Mouse (Mus musculus): ENCODE data around the gene Prdx6. TPM values are rescaled to one million over a fixed set of nuclear protein-coding genes. Genes with fewer than 3 reads are reported as not detected.

The Prdx6 gene
- total and polyA plus RNA-seq, 3 experiments: 102 to 277 (median 232) TPM

DNA sequence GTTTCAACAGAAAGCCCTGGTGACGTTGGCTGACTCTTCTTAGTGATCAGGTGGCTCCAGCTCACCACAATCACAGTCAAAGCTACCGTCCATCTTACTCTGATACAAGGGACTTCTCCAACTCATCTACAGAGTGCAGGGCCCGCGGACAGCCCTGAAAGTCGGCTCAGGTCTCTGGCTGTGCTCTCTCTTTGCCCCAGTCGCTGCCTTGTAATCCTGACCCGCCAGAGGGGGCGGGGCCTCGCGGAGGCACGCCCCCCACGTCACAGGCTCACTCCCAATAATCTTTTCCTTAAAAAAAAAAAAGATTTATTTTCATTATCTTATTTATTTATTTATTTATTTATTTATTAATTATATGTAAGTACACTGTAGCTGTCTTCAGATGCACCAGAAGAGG is 37.2 kb upstream of the Prdx6 start:
- no peak overlapping the region for H3K27ac ChIP-seq (ENCODE audit: insufficient read depth, low read depth)
- no peaks in the 10 kb centered on the region for H3K79me2 ChIP-seq (replicated peaks; ENCODE audit: control insufficient read depth, extremely low read depth, insufficient read depth, poor library complexity, severe bottlenecking)
- no peaks in the 10 kb centered on the region for H3K36me3 ChIP-seq (replicated peaks in 1 of 2; ENCODE audit: control insufficient read depth in 1 of 2, insufficient read depth in 1 of 2, low read length in 1 of 2)
- H3K9me3 ChIP-seq (replicated peaks; ENCODE audit: low read length): peaks cover 7% of the 10 kb centered on the region
- in situ Hi-C loops (cut with MboI; ENCODE audit: low pct_ligation_motif_present, low pct_unique_long_range_greater_than_20kb, low sequenced_read_pairs): no loop called here
- no peaks in the 10 kb centered on the region for H3K27me3 ChIP-seq (replicated peaks)
- dilution Hi-C loops (cut with MboI; ENCODE audit: extremely low pct_ligation_motif_present, extremely low pct_unique_long_range_greater_than_20kb, low sequenced_read_pairs): no loop called here
- no peak for DNase-seq (ENCODE audit: extremely low read depth)
- H3K4me2 ChIP-seq (ENCODE audit: insufficient read depth, low read depth, poor library complexity, severe bottlenecking): no peak overlapping the region
- no peak overlapping the region for H3K9ac ChIP-seq (ENCODE audit: insufficient read depth, low read depth)
- no peak overlapping the region for H3K4me3 ChIP-seq (replicated peaks in 1 of 3; ENCODE audit: low read depth in 2 of 3, low read length in 2 of 3, poor library complexity in 1 of 3)
- peaks cover 0 to 2% of the 10 kb centered on the region in 2 experiments; a peak in 1 of 4 replicates for H3K4me1 ChIP-seq (ENCODE audit: control insufficient read depth in 1 of 2, insufficient read depth in 2 of 2)
- TF ChIP-seq PAX5 (IDR thresholded peaks at IDR 0.05; ENCODE audit: low read length) (no peak), ELF1 (IDR thresholded peaks at IDR 0.05; ENCODE audit: low read depth, low read length) (no peak), ZC3H11A (IDR thresholded peaks at IDR 0.05; ENCODE audit: low read depth, low read length) (no peak), CTCF (conservative IDR thresholded peaks at IDR 0.05 in 1 of 2, IDR thresholded peaks at IDR 0.05 in 1 of 2; ENCODE audit: low read depth in 2 of 2, low read length in 2 of 2) (no peak), EP300 (IDR thresholded peaks at IDR 0.05; ENCODE audit: low read length) (no peak), ETS1 (conservative IDR thresholded peaks at IDR 0.05; ENCODE audit: low read depth, low read length) (no peak), MAFK (IDR thresholded peaks at IDR 0.05; ENCODE audit: insufficient replicate concordance, low read length) (no peak), RCOR1 (conservative IDR thresholded peaks at IDR 0.05; ENCODE audit: low read depth, low read length) (no peak)

DNA sequence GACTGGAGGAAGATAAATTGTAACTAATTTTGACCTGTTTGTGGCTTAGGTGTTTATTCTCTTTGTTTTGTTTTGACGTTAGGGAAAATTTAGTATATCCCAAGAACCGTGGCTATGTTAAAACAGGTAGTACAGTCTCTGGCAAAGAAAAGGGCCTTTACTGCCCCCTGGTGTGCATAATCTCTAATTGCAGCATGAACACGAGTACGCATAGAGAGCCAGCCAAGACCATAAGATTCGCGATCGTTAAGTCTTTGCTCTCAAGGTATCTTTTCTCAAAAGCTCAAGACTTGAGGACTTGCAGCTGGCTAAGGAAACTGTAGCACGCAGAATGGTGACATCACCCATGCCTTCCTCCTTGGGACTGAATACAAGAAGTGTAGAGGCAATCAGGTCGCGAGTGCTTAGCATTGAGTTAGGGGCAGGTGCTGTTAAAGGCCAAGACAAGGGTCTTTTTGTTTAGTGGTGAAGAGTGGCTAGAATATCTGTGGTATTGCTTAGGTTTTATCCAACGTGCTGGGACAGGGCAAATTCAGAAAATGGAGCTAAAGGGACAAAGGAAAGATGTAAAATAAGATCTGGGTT is 35.8 kb upstream of the Prdx6 start:
- DNase-seq (ENCODE audit: extremely low read depth): peak; percentile 75
- H3K9ac ChIP-seq (ENCODE audit: insufficient read depth, low read depth): no peak overlapping the region
- no peaks in the 10 kb centered on the region for H3K27me3 ChIP-seq (replicated peaks)
- peaks cover 7% of the 10 kb centered on the region for H3K9me3 ChIP-seq (replicated peaks; ENCODE audit: low read length)
- H3K4me1 ChIP-seq (ENCODE audit: control insufficient read depth in 1 of 2, insufficient read depth in 2 of 2): peaks cover 0 to 2% of the 10 kb centered on the region in 2 experiments; a peak in 1 of 4 replicates
- TF ChIP-seq NRF1 (IDR thresholded peaks at IDR 0.05; ENCODE audit: low read depth, low read length) (0 out of 2 replicates have a peak, but pooled peaks have one; percentile 10), CHD2 (IDR thresholded peaks at IDR 0.05; ENCODE audit: low read length) (no peak), ZMIZ1 (IDR thresholded peaks at IDR 0.05; ENCODE audit: low read depth, low read length) (no peak), TCF12 (IDR thresholded peaks at IDR 0.05; ENCODE audit: low read depth, low read length) (no peak), CTCF (conservative IDR thresholded peaks at IDR 0.05 in 1 of 2, IDR thresholded peaks at IDR 0.05 in 1 of 2; ENCODE audit: low read depth in 2 of 2, low read length in 2 of 2) (peak; percentile 81 to 86), MYC (IDR thresholded peaks at IDR 0.05; ENCODE audit: low read depth, low read length) (peak; percentile 77), RAD21 (IDR thresholded peaks at IDR 0.05; ENCODE audit: low read depth, low read length) (peak; percentile 86), IRF4 (IDR thresholded peaks at IDR 0.05; ENCODE audit: low read depth, low read length) (peak; percentile 46; the same call in 1 of the 2 replicates), ZC3H11A (IDR thresholded peaks at IDR 0.05; ENCODE audit: low read depth, low read length) (peak; percentile 47), JUND (conservative IDR thresholded peaks at IDR 0.05; ENCODE audit: low read depth, low read length) (peak; percentile 23; the same call in 1 of the 2 replicates), NELFE (IDR thresholded peaks at IDR 0.05; ENCODE audit: low read depth, low read length) (0 out of 2 replicates have a peak, but pooled peaks have one; percentile 17), SMC3 (IDR thresholded peaks at IDR 0.05; ENCODE audit: low read depth, low read length) (peak; percentile 92), MAX (IDR thresholded peaks at IDR 0.05; ENCODE audit: low read length) (0 out of 2 replicates have a peak, but pooled peaks have one; percentile 49)
- in situ Hi-C loops (cut with MboI; ENCODE audit: low pct_ligation_motif_present, low pct_unique_long_range_greater_than_20kb, low sequenced_read_pairs): no loop called here
- dilution Hi-C loops (cut with MboI; ENCODE audit: extremely low pct_ligation_motif_present, extremely low pct_unique_long_range_greater_than_20kb, low sequenced_read_pairs): no loop called here
- no peak overlapping the region for H3K4me3 ChIP-seq (replicated peaks in 1 of 3; ENCODE audit: low read depth in 2 of 3, low read length in 2 of 3, poor library complexity in 1 of 3)
- H3K36me3 ChIP-seq (replicated peaks in 1 of 2; ENCODE audit: control insufficient read depth in 1 of 2, insufficient read depth in 1 of 2, low read length in 1 of 2): no peaks in the 10 kb centered on the region
- no peaks in the 10 kb centered on the region for H3K79me2 ChIP-seq (replicated peaks; ENCODE audit: control insufficient read depth, extremely low read depth, insufficient read depth, poor library complexity, severe bottlenecking)
- no peak overlapping the region for H3K27ac ChIP-seq (ENCODE audit: insufficient read depth, low read depth)
- H3K4me2 ChIP-seq (ENCODE audit: insufficient read depth, low read depth, poor library complexity, severe bottlenecking): peak overlapping the region; percentile 55
